Mouse (Mus musculus) liver, embryonic 14.5 days (tissue): Measurements from ENCODE around the gene Lancl1. TPM values are rescaled to one million over a fixed set of nuclear protein-coding genes. Genes with fewer than 3 reads are reported as not detected.

Experiments used
- ATAC-seq: fragments of 200-750 bp; cut with Nextera tagmentation; 2 replicates; pipeline ENCODE4 v1.8.0; 2017; ENCODE audit warnings: moderate number of reproducible peaks, mild to moderate bottlenecking, moderate library complexity; ENCODE audit not compliant: insufficient read depth
- DNase-seq, 3 experiments: peaks; one replicate each; pipeline ENCODE4 v3.0.0-alpha.2; 2012 to 2013; ENCODE audit warnings: low read depth in 3 of 3, low spot score in 3 of 3
- H3K27ac ChIP-seq: fragments of 300-500 bp; sonication (generic); 2 replicates; pipeline ENCODE4 v1.5.1; 2014; ENCODE audit warnings: moderate library complexity, mild to moderate bottlenecking, control low read depth, inconsistent platforms
- H3K27me3 ChIP-seq: fragments of 300-500 bp; sonication (generic); 2 replicates; pipeline ENCODE4 v1.6.1; 2014; ENCODE audit warnings: mild to moderate bottlenecking, low read length, moderate library complexity; ENCODE audit not compliant: control insufficient read depth, insufficient read depth
- H3K36me3 ChIP-seq: fragments of 300-500 bp; sonication (generic); replicated peaks from 2 replicates; pipeline ENCODE4 v1.6.1; 2014; ENCODE audit warnings: low read depth; ENCODE audit not compliant: control insufficient read depth, insufficient read depth
- H3K4me1 ChIP-seq, 2 experiments: fragments of 200-500 bp in 1 of 2; fragments of 300-500 bp in 1 of 2; sonication (generic) in 1 of 2; replicated peaks; 2 replicates each; pipeline ENCODE4 v1.6.1; 2012 to 2014; ENCODE audit warnings: antibody characterized with exemption in 1 of 2, inconsistent platforms in 1 of 2, low read length in 1 of 2; ENCODE audit not compliant: control insufficient read depth in 2 of 2, insufficient read depth in 2 of 2
- H3K4me2 ChIP-seq: fragments of 300-500 bp; sonication (generic); 2 replicates; pipeline ENCODE4 v1.6.1; 2014; ENCODE audit warnings: low read depth, mild to moderate bottlenecking, control low read depth, moderate library complexity
- H3K4me3 ChIP-seq, 2 experiments: fragments of 200-500 bp in 1 of 2; fragments of 300-500 bp in 1 of 2; sonication (generic) in 1 of 2; 2 replicates each; pipeline ENCODE4 v1.5.1; 2012 to 2014; ENCODE audit warnings: low read depth in 2 of 2, low read length in 2 of 2, mild to moderate bottlenecking in 2 of 2, control low read depth in 1 of 2, inconsistent platforms in 1 of 2, moderate library complexity in 1 of 2; ENCODE audit not compliant: insufficient read depth in 1 of 2
- H3K9ac ChIP-seq: fragments of 300-500 bp; sonication (generic); replicated peaks from 2 replicates; pipeline ENCODE4 v1.6.1; 2014; ENCODE audit warnings: mild to moderate bottlenecking, control low read depth, moderate library complexity
- H3K9me3 ChIP-seq: fragments of 300-500 bp; sonication (generic); 2 replicates; pipeline ENCODE4 v1.6.1; 2016; ENCODE audit warnings: low read length, mixed read lengths; ENCODE audit not compliant: control insufficient read depth
- CTCF ChIP-seq: IDR thresholded peaks from 2 replicates; pipeline ENCODE4 v1.5.1; 2016; ENCODE audit warnings: antibody characterized with exemption, low read depth, control low read depth
- EP300 ChIP-seq: IDR thresholded peaks from 2 replicates; pipeline ENCODE4 v1.6.1; 2016; ENCODE audit warnings: antibody characterized with exemption, low read depth
- WGBS: fragments of 180-500 bp; shearing (Covaris S2); extraction: QIAGEN DNeasy Blood & Tissue Kit; methylation state at CpG from one replicate; pipeline ENCODE4 v1.1.7; 2014; ENCODE audit not compliant: insufficient replicate concordance; 5-methylcytosine and 5-hydroxymethylcytosine counted together
- polyA plus RNA-seq, 2 experiments: library from polyadenylated mRNA; depleted of rRNA in 1 of 2; stranded (reverse) in 1 of 2; unstranded in 1 of 2; fragments of >200 nt; fragmentation: Nextera tagmentation in 1 of 2; extraction: Ambion mirVana in 1 of 2; gene quantifications; 2 replicates each; pipeline versions ENCODE4 v1.2.1 to v1.2.3; 2012 to 2014

The Lancl1 gene
- polyA plus RNA-seq, 2 experiments, result 16.1 to 24.0 TPM

DNA sequence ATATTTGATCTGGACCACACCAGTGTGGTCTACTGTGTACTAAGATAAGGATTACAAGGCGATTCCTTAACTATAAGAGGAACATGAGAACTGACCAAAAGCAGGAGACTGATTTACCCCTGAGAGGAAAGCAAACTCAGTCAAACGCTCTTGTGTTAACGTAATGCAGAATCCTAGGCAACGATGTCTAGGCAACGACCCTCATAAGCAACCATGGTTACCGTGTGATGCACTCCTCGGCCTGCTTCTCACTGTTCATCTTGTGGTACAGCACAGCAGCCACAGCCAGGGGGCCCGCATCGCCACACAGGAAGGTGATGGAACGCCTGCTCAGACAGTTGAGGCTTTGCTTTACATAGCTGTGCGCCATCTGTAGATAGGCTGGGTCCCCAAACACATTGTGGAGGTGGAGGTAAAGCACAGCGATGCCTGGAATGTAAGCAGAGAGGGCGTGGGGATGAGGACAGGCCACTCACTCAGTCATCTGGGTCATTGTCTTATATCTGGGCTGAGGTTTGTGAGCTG, 18.0 kb downstream of the Lancl1 start:
- DNase-seq (no peak), ATAC-seq (no peak)
- 73% methylated on average over 13 of the region's 13 CpGs for WGBS
- Histone ChIP-seq H3K4me1 (no peaks in the 10 kb centered on the region), H3K27me3 (no peaks in the 10 kb centered on the region), H3K9me3 (no peaks in the 10 kb centered on the region), H3K4me2 (no peak overlapping the region), H3K36me3 (no peaks in the 10 kb centered on the region), H3K4me3 (no peak overlapping the region), H3K27ac (no peak overlapping the region), H3K9ac (no peak overlapping the region)
- no peak for TF ChIP-seq CTCF
- TF ChIP-seq EP300, result no peak

DNA sequence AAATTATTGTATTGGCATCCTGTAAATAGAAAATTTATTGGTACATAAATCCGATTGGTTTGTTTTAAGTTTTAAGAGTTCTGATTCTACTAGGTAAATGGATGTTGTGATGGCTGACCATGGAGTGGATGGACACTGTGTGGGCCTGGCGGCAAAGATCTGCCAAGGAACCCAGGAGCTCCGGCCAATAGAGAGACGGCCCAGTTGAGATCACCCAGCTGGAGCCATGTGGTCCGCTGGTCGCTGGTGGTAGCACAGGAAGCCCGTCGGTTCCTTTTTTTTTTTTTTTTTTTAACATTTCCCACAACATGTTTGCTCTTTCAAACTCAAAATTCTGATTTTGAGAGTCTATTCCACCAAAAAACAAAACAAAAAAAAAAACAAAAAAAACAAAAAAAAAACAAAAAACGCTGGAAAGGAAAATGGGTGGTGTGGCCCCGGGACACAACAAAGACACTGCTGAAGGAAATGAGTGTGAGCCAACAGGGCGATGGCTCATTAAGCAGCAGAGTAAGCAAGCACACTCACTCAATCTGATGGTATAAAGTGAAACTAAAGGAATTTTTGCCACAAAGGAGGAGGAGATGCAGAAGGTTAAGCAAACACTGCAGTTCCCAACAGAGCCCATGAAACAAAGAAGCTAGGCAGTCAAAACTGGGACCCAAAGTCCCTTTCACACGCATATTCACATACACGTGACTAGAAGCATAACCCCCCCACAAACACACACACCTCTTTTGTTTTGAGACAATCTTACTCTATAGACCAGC, 21.4 kb downstream of the Lancl1 start:
- no peaks in the 10 kb centered on the region for H3K4me1 ChIP-seq
- WGBS, result 68% methylated on average over 13 of the region's 13 CpGs
- no peak overlapping the region for H3K9ac ChIP-seq
- no peak for DNase-seq
- no peak overlapping the region for H3K4me2 ChIP-seq
- no peak for ATAC-seq
- H3K9me3 ChIP-seq, result no peaks in the 10 kb centered on the region
- no peak for TF ChIP-seq EP300
- no peak for TF ChIP-seq CTCF
- no peak overlapping the region for H3K27ac ChIP-seq
- H3K27me3 ChIP-seq, result no peaks in the 10 kb centered on the region
- H3K4me3 ChIP-seq, result no peak overlapping the region
- no peaks in the 10 kb centered on the region for H3K36me3 ChIP-seq

DNA sequence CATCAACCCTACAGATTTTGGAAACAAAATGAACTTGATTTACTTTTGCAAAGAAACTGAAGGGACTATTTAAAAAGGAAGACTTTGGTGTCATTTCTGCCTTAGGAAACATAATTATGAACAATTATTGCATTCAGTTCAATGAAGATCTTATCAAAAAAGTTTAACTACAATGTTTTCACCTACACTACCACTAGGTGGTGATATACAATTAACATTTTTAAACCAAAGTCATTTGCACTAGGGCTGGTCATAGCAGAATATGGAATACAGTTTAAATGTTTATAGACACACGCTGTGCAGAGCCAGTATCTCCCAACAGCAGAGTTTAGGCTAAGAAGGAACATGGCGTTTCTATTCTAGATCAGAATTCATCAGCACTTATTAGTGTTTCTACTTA, 24.5 kb downstream of the Lancl1 start:
- ATAC-seq (no peak), DNase-seq (no peak)
- H3K9me3 ChIP-seq, result no peaks in the 10 kb centered on the region
- no peak overlapping the region for H3K27ac ChIP-seq
- H3K4me3 ChIP-seq, result no peak overlapping the region
- no peaks in the 10 kb centered on the region for H3K36me3 ChIP-seq
- TF ChIP-seq EP300 (no peak), CTCF (no peak)
- H3K4me2 ChIP-seq, result no peak overlapping the region
- H3K4me1 ChIP-seq, result no peaks in the 10 kb centered on the region
- 45% methylated on average over 2 of the region's 2 CpGs for WGBS
- no peaks in the 10 kb centered on the region for H3K27me3 ChIP-seq
- no peak overlapping the region for H3K9ac ChIP-seq

DNA sequence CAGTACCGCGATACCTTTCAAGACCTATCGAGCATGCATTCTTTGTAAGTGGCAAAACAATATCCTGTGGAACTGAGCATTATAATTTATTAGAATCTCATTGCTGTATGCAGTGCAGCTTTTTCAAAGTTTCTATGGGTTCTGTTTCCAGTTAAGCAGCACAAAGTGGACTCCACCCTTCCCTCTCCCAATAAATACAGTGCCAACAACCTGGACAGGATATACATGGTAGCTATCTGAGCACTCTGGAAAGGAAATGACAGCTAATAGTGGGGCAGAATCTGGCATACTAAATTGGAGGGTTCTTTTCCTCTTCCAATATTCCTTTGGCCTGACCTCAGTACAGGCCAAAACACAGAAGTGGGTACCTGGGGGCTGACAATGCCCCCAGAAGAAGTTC, 28.2 kb downstream of the Lancl1 start:
- H3K9me3 ChIP-seq, result no peaks in the 10 kb centered on the region
- no peak overlapping the region for H3K4me3 ChIP-seq
- ATAC-seq (no peak), DNase-seq (no peak)
- H3K27me3 ChIP-seq, result no peaks in the 10 kb centered on the region
- no peaks in the 10 kb centered on the region; the same call in 1 of the 2 replicates for H3K36me3 ChIP-seq
- H3K4me1 ChIP-seq, result no peaks in the 10 kb centered on the region
- no peak overlapping the region for H3K9ac ChIP-seq
- 85% methylated on average over 3 of the region's 3 CpGs for WGBS
- no peak overlapping the region for H3K4me2 ChIP-seq
- TF ChIP-seq EP300, result no peak
- no peak for TF ChIP-seq CTCF
- no peak overlapping the region for H3K27ac ChIP-seq

DNA sequence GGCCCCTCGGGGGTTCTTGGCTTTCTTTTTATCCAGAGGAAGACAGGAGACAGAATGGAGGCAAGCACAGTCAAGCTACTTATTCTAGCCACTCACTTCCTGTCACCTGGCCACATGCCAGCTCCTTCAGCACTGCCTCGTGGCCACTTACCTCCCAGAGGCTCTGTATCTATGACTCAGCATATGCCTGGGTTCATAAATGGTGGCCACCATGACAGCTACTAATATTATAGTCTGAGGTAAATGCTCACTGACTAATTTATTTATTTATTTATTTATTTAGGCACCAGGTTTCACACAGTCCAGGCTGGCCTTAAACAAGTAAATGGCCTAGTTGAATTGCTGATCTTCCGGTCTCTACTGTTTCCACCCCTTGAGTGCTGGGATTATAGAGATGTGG, 35.0 kb downstream of the Lancl1 start:
- H3K27ac ChIP-seq, result no peak overlapping the region
- no peak overlapping the region for H3K4me3 ChIP-seq
- H3K27me3 ChIP-seq, result no peaks in the 10 kb centered on the region
- peak; percentile 35; the same call in 1 of the 2 replicates for ATAC-seq
- no peak overlapping the region for H3K9ac ChIP-seq
- no peak for DNase-seq
- 46% methylated on average over 3 of the region's 3 CpGs for WGBS
- H3K4me1 ChIP-seq, result peaks cover 0 to 2% of the 10 kb centered on the region in 2 experiments; a peak in 1 of 4 replicates
- H3K4me2 ChIP-seq, result no peak overlapping the region
- H3K36me3 ChIP-seq, result no peaks in the 10 kb centered on the region; the same call in 1 of the 2 replicates
- no peak for TF ChIP-seq CTCF
- TF ChIP-seq EP300, result no peak
- H3K9me3 ChIP-seq, result no peaks in the 10 kb centered on the region
